Mouse (Mus musculus): ENCODE measurements at regions not wholly inside any gene's neighbourhood (a gene's known extent, or its start where the extent isn't known, plus 50 kb on each side); places are given as distances from the start of the nearest gene placed in this dataset.

DNA sequence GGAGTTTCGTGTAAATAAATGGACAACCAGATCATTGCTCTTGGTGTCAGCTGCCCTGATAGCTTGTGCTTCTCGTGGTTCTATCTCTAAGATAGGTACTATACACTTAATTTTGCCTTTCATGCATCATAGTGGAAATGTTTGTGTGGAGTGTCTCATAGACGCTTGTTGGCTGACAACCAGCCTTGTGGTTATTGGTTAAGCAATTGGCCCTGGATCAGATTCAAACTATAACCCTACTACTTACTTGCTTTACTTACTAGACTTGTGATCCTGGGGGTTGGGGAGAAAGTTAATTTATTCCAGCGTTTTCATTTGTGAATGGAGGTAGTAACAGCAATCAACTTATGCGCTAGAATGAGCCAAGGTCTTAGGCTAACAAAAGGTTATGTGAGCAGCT is 135.2 kb downstream of the Pten start:
- no peak for TF ChIP-seq CTCF (IDR thresholded peaks at IDR 0.05; ENCODE audit: control insufficient read depth, insufficient read depth, low read length)
- no peak for TF ChIP-seq POLR2A (IDR thresholded peaks at IDR 0.05; ENCODE audit: borderline replicate concordance, control insufficient read depth, low read depth, low read length)

All from bone marrow, adult 2 months (tissue).